Mouse (Mus musculus): Measurements from ENCODE around the gene Tlcd1. TPM values are rescaled to one million over a fixed set of nuclear protein-coding genes. Genes with fewer than 3 reads are reported as not detected.

Tlcd1 gene
- polyA plus RNA-seq, 1 experiment from 2014 or later = 9.9 TPM

GRCm38 (mm10) chr11:78177437-78177836, 926 bp downstream of the Tlcd1 start:
- peaks cover 25% of the 10 kb centered on the region for H3K4me1 ChIP-seq (ENCODE audit: control insufficient read depth, insufficient read depth, low read length)
- peaks cover 7% of the 10 kb centered on the region for H3K36me3 ChIP-seq (ENCODE audit: control insufficient read depth, insufficient read depth, low read length)
- no peaks in the 10 kb centered on the region for H3K27me3 ChIP-seq (ENCODE audit: control insufficient read depth, insufficient read depth, low read length)
- peak overlapping the region; percentile 56 for H3K4me3 ChIP-seq (ENCODE audit: low read depth, low read length)
- DNase-seq (ENCODE audit: low spot score) (no peak), ATAC-seq (ENCODE audit: insufficient read depth, low FRiP score, low TSS enrichment) (no peak)
- no peaks in the 10 kb centered on the region for H3K9me3 ChIP-seq (ENCODE audit: control insufficient read depth, low read length)
- peak overlapping the region; percentile 90 for H3K4me2 ChIP-seq (ENCODE audit: low read depth)
- H3K9ac ChIP-seq (ENCODE audit: low read length) = peak overlapping the region; percentile 73; the same call in 1 of the 2 replicates
- WGBS = under 1% methylated on average over 10 of the region's 10 CpGs
- H3K27ac ChIP-seq (ENCODE audit: low read depth, low read length) = 0 out of 2 replicates have a peak overlapping the region, but pooled peaks have one; percentile 92

DNA sequence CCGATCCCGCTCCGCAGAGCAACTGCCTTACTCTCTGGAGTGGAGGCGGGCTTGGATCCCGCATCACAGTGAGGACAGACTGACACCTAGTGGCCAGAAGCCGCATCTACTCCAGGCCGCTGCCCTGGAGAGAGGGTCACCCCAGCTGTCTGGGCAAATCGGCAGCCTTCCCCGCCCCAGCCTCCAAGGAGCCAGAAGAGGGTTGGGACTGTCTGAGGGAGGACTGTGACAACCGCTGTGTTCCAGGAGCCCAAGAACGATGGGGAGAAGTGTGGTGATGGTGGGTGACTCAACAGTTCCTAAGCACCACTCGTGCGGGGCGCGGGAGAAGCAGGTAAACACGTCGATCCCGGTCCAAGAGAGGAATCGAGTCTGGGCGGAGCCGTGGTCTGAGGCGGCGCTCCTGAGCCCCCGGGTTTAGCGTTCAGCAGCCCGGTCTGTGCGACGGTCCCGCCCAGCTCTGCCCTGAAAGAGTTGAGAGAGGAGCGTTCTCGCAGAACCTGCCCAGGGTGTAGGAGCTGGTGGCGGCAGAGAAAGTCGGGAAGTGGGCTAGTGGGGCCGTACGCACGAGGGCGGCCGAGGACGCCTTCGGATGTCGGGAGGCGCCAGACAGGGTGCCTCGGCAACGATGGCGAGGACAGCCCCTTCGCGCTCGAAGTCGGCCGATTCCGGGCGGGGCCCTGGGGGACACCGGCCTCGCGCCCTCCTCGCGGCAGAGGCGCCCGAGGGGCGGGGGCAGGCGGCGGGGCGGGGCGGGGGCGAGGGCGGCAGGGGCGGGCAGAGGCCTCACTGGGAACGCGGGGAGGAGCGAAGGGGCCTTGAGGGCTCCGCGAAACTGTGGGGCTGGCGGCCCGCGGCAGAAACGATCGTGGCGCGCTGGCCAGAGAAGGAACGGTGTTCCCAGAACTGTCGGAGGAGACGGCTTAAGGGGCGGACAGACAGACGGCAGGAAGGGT, 1.7 kb downstream of the Tlcd1 start:
- Histone ChIP-seq H3K9me3 (ENCODE audit: control insufficient read depth, low read length) (no peaks in the 10 kb centered on the region), H3K4me2 (ENCODE audit: low read depth) (peak overlapping the region; percentile 90), H3K4me3 (ENCODE audit: low read depth, low read length) (peak overlapping the region; percentile 56), H3K27me3 (ENCODE audit: control insufficient read depth, insufficient read depth, low read length) (no peaks in the 10 kb centered on the region), H3K4me1 (ENCODE audit: control insufficient read depth, insufficient read depth, low read length) (peaks cover 25% of the 10 kb centered on the region), H3K9ac (ENCODE audit: low read length) (peak overlapping the region; percentile 73), H3K36me3 (ENCODE audit: control insufficient read depth, insufficient read depth, low read length) (peaks cover 7% of the 10 kb centered on the region; the same call in 1 of the 2 replicates), H3K27ac (ENCODE audit: low read depth, low read length) (peak overlapping the region; percentile 92)
- DNase-seq (ENCODE audit: low spot score) (peak; percentile 96), ATAC-seq (ENCODE audit: insufficient read depth, low FRiP score, low TSS enrichment) (peak; percentile 80)
- WGBS = 1% methylated on average over 62 of the region's 84 CpGs

DNA sequence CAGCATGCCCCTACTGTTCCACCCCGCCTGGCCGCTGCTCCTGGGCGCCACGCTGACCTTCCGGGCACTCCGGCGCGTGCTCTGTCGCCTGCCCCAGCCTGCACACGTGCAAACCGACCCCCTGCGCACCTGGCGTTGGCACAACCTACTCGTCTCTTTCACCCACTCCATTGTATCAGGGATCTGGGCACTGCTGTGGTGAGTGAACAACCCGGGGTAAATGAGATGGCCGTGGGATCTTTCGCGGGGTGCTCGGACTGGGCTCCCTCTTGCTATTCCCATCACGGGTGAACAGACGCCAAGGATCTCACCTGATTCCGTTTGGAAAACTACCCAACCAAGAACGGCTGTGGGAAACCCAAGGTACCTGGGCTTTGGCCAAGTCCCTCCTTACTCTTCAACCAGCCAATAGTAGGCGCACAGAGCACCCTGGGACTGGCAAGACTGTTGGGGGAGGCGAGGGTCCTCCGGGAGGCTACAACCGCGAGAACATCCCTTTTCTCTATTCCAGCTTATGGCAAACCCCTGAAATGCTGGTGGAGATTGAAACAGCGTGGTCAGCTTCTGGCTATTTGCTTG, 2.4 kb downstream of the Tlcd1 start:
- Histone ChIP-seq H3K4me3 (ENCODE audit: low read depth, low read length) (peak overlapping the region; percentile 56), H3K4me1 (ENCODE audit: control insufficient read depth, insufficient read depth, low read length) (peaks cover 25% of the 10 kb centered on the region), H3K4me2 (ENCODE audit: low read depth) (peak overlapping the region; percentile 90), H3K36me3 (ENCODE audit: control insufficient read depth, insufficient read depth, low read length) (peaks cover 7% of the 10 kb centered on the region; the same call in 1 of the 2 replicates), H3K27me3 (ENCODE audit: control insufficient read depth, insufficient read depth, low read length) (no peaks in the 10 kb centered on the region), H3K9ac (ENCODE audit: low read length) (peak overlapping the region; percentile 73), H3K9me3 (ENCODE audit: control insufficient read depth, low read length) (no peaks in the 10 kb centered on the region), H3K27ac (ENCODE audit: low read depth, low read length) (peak overlapping the region; percentile 92)
- ATAC-seq (ENCODE audit: insufficient read depth, low FRiP score, low TSS enrichment) (peak; percentile 2; the same call in 1 of the 2 replicates), DNase-seq (ENCODE audit: low spot score) (peak; percentile 59)
- 1% methylated on average over 29 of the region's 29 CpGs for WGBS

GRCm38 (mm10) chr11:78179438-78179999, 3.0 kb downstream of the Tlcd1 start:
- Histone ChIP-seq H3K9me3 (ENCODE audit: control insufficient read depth, low read length) (no peaks in the 10 kb centered on the region), H3K9ac (ENCODE audit: low read length) (peak overlapping the region; percentile 29; the same call in 1 of the 2 replicates), H3K4me3 (ENCODE audit: low read depth, low read length) (peak overlapping the region; percentile 56), H3K27me3 (ENCODE audit: control insufficient read depth, insufficient read depth, low read length) (no peaks in the 10 kb centered on the region), H3K4me1 (ENCODE audit: control insufficient read depth, insufficient read depth, low read length) (peaks cover 25% of the 10 kb centered on the region), H3K36me3 (ENCODE audit: control insufficient read depth, insufficient read depth, low read length) (peaks cover 7% of the 10 kb centered on the region; the same call in 1 of the 2 replicates), H3K4me2 (ENCODE audit: low read depth) (peak overlapping the region; percentile 90), H3K27ac (ENCODE audit: low read depth, low read length) (no peak overlapping the region)
- no peak for ATAC-seq (ENCODE audit: insufficient read depth, low FRiP score, low TSS enrichment)
- DNase-seq (ENCODE audit: low spot score) = no peak
- 31% methylated on average over 8 of the region's 8 CpGs for WGBS

GRCm38 (mm10) chr11:78180081-78180761, 3.7 kb downstream of the Tlcd1 start:
- Histone ChIP-seq H3K9ac (ENCODE audit: low read length) (no peak overlapping the region), H3K27ac (ENCODE audit: low read depth, low read length) (no peak overlapping the region), H3K4me3 (ENCODE audit: low read depth, low read length) (no peak overlapping the region), H3K4me1 (ENCODE audit: control insufficient read depth, insufficient read depth, low read length) (peaks cover 25% of the 10 kb centered on the region), H3K4me2 (ENCODE audit: low read depth) (no peak overlapping the region; the same call in 1 of the 2 replicates), H3K36me3 (ENCODE audit: control insufficient read depth, insufficient read depth, low read length) (peaks cover 7% of the 10 kb centered on the region; the same call in 1 of the 2 replicates), H3K27me3 (ENCODE audit: control insufficient read depth, insufficient read depth, low read length) (no peaks in the 10 kb centered on the region), H3K9me3 (ENCODE audit: control insufficient read depth, low read length) (no peaks in the 10 kb centered on the region)
- WGBS = 78% methylated on average over 6 of the region's 6 CpGs
- DNase-seq (ENCODE audit: low spot score) (no peak), ATAC-seq (ENCODE audit: insufficient read depth, low FRiP score, low TSS enrichment) (no peak)

- WGBS = 52% methylated on average over 2 of the region's 2 CpGs
- Histone ChIP-seq H3K27ac (ENCODE audit: low read depth, low read length) (no peak overlapping the region), H3K4me1 (ENCODE audit: control insufficient read depth, insufficient read depth, low read length) (peaks cover 25% of the 10 kb centered on the region), H3K4me2 (ENCODE audit: low read depth) (peak overlapping the region; percentile 61), H3K36me3 (ENCODE audit: control insufficient read depth, insufficient read depth, low read length) (peaks cover 7% of the 10 kb centered on the region; the same call in 1 of the 2 replicates), H3K27me3 (ENCODE audit: control insufficient read depth, insufficient read depth, low read length) (no peaks in the 10 kb centered on the region), H3K4me3 (ENCODE audit: low read depth, low read length) (peak overlapping the region; percentile 85), H3K9me3 (ENCODE audit: control insufficient read depth, low read length) (no peaks in the 10 kb centered on the region), H3K9ac (ENCODE audit: low read length) (peak overlapping the region; percentile 87; the same call in 1 of the 2 replicates)
- ATAC-seq (ENCODE audit: insufficient read depth, low FRiP score, low TSS enrichment) (no peak), DNase-seq (ENCODE audit: low spot score) (no peak)
These were observed 5.4 kb downstream of the Tlcd1 start for GRCm38 (mm10) chr11:78181830-78182357.

DNA sequence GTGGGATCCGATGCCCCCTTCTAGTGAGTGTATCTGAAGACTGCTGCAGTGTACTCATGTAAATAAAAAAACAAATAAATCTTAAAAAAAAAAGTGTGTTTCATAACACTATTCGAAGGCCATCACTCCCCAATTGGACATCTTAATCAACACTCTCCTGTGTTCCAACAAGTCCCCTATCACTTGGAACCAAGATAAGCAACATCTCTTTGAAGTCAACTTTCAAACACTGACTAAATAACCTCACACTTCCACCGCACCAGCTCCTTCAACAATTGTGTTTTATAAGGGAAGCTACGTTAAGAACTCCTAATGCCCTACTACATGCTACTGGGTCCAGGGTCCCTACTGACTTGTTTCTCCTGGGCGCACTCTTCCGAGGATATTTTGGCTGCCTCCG, 5.9 kb downstream of the Tlcd1 start:
- H3K9me3 ChIP-seq (ENCODE audit: control insufficient read depth, low read length) = no peaks in the 10 kb centered on the region
- no peak overlapping the region for H3K27ac ChIP-seq (ENCODE audit: low read depth, low read length)
- H3K27me3 ChIP-seq (ENCODE audit: control insufficient read depth, insufficient read depth, low read length) = no peaks in the 10 kb centered on the region
- ATAC-seq (ENCODE audit: insufficient read depth, low FRiP score, low TSS enrichment) = no peak
- peak overlapping the region; percentile 87 for H3K9ac ChIP-seq (ENCODE audit: low read length)
- WGBS = 8% methylated on average over 7 of the region's 7 CpGs
- peaks cover 22% of the 10 kb centered on the region for H3K4me1 ChIP-seq (ENCODE audit: control insufficient read depth, insufficient read depth, low read length)
- peak overlapping the region; percentile 85 for H3K4me3 ChIP-seq (ENCODE audit: low read depth, low read length)
- peak overlapping the region; percentile 61 for H3K4me2 ChIP-seq (ENCODE audit: low read depth)
- H3K36me3 ChIP-seq (ENCODE audit: control insufficient read depth, insufficient read depth, low read length) = peaks cover 7% of the 10 kb centered on the region; the same call in 1 of the 2 replicates
- no peak for DNase-seq (ENCODE audit: low spot score)
